Mouse (Mus musculus): Measurements from ENCODE around the gene Prss28.

The Prss28 gene

DNA sequence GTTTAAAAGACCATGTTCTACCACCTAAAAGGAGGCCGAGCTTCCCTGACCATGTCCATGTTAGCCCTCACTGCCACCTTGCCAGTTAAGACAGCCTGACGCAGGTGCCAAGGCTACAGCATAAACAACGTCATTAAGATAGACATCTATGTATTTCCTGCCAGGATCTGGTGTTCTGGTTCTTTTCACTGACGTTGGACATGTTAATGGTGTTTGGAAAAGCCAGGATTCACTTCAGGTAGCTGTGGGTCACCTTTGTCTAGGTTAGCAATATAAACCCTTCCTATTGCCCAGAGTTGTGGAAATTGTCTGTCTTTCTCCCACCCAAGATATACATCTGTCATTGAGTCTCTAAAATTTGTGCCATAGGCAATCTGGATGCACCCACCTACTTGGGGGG, at the start of gene Prss28:
Prss28 (plus strand) TSS at position 301 of the 400 bp plus-strand sequence.
- DNase-seq (ENCODE audit: low spot score), result no peak

DNA sequence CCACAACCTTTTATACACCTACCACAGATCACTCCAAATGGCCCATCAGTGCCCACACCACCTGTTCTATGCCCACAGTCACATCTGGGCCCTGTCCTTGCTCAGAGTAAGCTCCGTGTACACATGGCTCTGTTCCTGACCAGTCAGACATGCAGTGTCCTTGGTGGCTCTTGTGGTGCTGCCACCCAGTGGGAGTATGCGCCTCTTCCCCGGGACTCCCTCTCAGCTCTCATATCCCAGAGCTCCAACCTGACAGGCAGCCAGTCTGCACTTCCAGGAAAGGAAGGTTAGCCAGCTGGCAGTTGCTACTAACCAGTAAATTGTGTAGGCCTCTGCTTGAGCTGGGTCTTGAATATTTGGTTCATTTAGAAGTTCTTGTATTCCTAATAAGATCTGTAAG, 44.0 kb upstream of the Prss28 start:
- no peak for DNase-seq (ENCODE audit: low spot score)

DNA sequence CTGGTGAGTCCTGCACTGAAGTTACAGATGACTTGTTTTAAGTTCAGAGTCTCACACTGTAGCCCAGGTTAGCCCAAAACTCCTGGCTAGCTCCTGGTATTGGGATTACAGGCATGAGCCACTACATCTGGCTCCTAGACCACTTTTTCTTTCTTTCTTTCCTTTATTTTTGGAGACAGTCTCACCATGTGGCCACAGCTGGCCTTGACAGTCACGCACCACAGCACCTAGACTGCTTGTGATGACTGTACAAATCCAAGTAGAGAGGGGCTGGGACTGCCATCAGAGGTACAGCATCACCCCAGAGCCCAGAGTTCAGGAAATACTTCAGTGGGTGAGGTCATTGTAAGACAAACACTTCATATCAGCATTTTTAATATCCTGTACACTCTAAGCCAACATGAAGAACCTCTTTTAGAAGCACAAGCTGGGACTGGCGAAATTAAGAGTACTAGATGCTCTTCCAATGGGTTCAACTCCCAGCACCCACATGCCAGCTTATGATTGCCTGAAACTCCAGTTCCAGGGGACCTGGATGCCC, 37.6 kb upstream of the Prss28 start:
- no peak for DNase-seq (ENCODE audit: low spot score)

DNA sequence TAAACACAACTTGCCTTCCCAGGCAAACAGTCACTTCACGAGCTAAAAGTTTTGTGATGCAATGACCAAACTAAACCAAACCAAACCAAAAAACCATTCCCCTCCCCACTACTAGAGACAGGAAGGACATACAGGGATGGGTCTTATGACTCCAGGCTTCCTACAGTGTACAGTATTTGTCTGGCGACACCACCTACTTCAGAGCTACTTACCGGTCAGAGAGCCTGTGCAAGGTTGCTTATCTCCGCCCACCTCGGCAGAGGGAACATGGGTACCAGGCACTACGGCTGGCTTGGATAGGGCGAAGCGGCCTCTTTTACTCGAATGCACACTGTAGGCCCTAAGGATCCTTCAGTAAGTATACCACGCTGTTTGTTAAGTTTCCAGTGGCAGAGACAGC, 36.1 kb upstream of the Prss28 start:
- DNase-seq (ENCODE audit: low spot score), result no peak

DNA sequence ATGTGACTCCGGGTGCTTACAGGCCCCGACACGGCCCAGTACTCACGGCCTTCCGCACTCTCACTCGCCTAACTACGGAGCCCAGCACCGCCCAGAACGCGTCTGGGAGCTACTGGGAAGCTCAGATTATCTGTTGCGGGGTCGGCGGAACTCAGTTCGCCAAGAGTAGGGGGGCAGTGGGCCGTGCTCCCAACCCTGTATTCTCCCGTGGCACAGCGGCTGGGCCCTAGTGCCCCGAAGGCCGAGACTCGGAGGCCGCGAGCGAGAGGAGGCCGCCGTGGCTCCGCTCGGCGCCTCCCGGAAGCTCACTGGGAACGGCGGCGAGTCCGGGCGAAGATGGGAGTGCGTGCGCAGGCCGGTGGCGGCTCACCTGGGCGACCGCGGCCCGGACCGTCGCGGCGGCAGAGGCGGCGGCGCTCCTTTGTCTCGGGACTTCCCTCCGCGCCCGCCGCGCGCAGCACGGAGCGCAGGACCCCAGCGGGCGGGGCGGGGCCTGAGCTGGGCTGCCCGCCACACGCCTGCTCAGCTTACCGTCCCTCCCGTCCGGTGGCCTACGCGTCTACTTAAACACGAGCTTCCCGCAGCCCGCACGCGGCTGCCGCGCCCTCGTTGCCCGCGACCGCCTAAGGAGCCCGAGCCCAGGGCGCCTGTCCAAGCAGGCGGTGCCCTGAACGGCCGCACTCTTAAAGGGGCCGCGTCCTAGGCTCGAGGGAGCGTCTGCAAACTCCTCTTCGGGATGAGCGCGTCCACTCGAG, 35.3 kb upstream of the Prss28 start:
- peak; percentile 54 for DNase-seq (ENCODE audit: low spot score)

DNA sequence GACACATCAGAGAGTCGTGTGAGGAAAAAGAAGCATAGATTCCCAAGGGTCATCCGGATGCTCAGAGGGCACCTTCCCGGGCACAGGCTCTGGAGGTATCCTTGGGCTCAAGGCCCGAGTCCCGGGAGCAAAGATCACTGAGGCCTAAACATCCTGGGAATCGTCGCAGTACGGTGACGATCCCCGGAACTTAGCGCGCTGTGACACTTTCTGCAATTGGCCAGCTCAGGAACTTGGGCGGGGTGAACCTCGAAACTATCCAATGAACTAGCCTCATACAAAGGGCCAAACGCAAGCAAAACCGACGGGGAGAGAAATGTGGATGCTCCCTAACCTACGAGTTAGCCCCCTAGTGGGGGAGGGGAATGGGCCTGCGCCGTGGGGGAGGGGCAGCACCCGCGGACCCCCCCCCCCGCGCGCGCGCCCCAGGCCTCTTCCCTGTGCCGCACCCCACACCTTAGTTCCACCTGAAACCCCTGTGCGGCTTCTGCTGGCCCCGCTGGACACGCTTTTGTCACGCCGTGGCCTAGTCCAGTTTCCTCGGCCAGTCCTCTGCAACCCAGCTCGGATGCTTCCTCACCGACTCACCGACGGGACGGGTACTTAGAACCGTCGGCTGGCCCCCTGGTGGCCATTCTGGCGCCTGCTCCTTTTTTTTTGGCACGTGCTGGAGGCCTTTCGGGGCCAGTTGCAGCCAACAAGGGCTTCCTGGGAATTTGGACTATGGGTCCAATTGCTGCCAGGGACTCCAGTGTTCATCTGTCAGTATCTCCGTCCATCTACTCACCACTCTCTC, 34.5 kb upstream of the Prss28 start:
- peak; percentile 62 for DNase-seq (ENCODE audit: low spot score)

DNA sequence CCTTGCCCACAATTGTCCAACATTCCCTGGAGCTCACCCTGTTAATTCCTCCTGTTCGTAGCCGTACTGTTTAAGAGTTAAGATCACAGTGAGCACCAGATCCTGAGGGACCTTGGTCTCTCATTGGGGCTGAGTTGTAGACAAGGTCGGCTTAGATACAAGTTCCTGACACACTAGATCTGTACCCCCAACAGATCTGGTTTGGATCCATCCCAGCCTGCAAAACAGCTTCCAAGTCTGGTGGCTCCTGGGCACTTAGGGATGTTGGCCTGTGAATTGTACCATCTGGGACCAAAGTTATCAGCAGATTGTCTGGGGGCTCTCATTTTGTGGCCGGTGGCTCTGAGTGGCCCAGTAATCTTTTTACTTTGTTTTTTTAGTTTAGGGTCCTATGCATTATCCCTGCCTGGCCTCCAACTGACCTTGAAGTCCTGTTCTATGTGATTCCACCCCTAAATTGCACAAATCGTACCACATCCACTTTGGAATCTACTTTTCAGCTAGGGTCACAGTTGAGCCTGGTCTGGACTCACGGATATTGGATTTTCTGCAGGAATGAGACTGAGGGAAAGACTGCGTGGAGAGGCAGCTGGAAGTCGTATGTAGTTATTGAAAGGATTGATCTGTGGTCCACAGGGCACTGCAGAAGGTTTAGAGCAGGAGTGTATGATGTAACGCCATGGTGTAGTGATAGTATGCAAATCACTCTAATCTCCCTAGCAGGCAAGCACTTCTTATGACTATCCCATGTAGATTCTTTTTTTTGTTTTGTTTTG, 33.7 kb upstream of the Prss28 start, which contains the start of gene Ube2i:
Ube2i (minus strand) TSS at position 52 of the 776 bp plus-strand sequence.
- DNase-seq (ENCODE audit: low spot score), result no peak

DNA sequence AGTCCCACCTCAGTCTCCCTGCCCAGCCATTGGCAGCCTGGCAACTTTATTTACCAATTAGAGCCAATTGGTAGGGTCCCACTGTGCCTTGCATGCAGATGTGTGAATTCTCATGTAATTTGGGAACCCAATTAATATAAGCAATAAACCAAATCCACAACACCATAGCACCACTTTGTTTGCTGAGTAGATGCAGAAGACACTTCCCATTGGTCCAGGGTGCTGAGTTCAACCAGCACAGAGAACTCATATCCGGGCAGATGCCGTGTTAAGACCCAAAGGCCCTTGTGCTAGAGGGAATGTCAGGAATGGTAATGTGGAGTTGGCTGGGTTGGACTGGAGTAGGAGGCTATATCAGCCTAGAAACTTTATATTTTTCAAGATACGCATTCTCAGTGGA, 32.6 kb upstream of the Prss28 start:
- DNase-seq (ENCODE audit: low spot score), result no peak

DNA sequence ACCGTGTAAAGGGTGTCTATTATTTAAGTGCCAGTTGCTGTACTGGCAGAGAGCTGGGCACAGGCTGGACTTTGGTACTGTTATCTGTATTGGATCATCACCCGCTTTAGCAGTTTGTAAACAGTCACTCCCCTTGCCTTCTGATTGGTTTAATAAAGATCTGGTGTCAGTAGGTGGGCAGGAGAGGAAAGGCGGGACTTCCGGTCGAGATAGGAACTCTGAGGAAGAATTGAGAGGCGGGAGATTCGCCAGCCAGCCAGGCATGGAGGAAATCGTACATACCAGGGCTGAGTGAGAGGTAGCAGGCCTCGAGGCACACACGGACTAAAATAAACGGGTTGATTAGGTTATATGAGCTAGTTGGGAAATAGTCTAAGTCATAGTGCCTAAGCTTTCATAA, 26.3 kb upstream of the Prss28 start:
- DNase-seq (ENCODE audit: low spot score), result no peak

DNA sequence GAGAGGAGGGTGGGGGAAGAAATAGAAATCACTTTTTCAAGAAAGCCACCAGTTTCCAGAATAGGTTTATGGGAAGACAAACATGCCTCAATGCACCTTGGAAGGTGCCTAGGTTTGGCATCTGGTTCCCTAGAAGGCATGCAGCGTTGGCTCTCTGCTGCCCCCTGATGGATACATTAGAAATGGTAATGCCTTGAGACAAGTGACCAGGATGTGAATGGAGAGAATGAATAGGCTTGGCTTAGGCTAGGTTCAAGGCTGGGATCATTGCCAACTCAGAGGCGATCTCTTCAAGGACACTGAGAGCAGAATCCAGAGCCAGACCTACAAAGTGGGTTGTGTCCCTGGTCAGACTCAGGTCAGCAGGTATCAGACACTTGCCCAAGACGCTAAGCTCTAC, 23.4 kb upstream of the Prss28 start:
- DNase-seq (ENCODE audit: low spot score), result no peak

DNA sequence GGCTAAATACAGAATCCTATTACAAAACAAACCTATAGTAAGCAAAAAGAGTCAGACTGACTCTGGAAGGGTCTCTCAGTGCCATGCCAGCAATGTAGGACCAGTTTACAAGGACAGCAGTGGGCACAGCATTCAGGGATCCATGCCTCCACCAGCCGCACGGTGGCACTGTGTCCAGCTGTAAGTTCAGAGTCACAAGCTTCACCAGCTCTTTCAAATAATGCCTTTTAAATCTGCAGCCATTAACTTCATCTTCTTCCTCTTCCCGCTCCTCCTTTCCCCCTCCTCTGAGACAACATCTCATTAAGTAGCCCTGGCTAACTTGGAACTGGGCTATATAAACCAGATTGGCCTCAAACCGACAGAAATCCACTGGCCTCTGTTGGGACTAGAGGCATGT, 19.6 kb upstream of the Prss28 start:
- no peak for DNase-seq (ENCODE audit: low spot score)

DNA sequence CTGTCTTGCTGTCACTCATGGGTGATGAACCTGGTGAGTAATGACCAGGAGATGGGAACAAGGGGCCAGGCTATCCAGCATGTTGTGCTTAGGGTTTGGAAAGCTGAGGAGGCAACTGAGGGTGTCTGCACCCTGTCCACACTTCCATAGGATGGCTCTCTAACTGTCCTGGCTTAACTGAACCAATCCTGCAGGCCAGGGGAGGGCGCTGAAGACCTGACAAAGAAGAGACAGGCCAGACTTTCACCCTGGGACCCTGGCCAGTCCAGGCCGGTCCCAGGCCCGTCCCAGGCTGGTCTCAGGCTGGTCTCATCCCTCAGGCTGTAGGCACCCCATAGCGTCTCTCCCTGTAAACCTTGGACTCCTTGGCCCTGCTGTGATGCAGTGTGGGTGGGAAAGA, 18.0 kb upstream of the Prss28 start:
- DNase-seq (ENCODE audit: low spot score), result no peak

DNA sequence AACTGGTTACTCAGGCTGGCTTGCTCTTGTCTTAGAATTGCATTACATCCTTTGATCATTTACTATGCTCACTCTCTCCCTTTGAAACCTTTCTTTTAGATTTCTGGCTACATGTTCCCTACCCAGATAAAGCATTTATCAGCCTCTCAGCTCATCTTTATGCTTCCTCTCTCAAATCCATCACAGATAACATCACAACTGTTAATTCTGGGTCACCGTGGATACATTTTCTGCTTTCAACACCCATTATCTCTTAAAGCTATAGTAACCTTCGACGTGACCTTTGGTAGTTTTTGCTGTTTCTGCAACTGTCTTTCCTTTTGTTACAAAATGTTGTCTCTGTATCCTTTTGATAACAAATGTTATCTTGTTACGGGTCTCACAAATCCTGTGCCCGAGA, 15.0 kb upstream of the Prss28 start:
- no peak for DNase-seq (ENCODE audit: low spot score)

DNA sequence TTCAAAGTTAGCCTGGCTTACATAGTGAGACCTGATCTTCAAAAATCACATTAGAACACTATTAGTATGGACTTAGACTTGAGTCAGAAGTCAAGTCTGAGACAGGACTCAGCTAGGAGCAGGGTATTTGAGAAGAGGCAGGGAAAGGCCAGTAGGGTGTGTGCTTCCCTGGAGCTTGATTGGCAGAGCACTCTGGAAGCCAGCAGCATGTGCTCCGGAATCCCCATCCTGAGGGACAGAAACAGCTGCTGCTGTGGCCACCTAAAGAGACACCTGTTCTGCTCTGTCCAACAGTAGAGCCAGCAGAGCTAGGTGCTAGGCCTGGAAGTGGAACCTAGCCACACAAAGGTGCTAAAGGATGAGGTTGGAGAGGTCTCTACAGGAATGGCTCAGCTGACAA, 14.3 kb upstream of the Prss28 start:
- DNase-seq (ENCODE audit: low spot score), result no peak

DNA sequence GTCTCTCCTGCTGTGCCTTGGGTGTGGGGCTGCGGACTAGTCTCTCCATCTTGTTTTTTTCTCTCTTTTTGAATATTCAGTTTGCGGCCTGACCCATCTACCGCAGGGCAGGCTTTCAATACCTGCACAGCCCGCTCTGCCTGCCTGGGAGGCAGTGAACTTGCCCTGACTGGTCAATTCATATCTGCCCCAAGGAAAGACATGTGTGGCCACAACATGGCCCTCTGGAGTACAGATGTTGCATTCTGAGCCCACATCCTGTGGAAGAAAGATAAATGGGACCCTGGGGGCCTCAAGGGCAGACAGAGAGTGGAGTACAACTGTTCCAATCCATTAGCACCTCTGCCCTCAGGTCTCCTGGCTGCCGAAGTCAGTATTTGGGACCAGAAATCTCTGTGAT, 10.4 kb upstream of the Prss28 start, which contains the start of gene Prss34:
Prss34 (plus strand) TSS at position 301 of the 400 bp plus-strand sequence.
- no peak for DNase-seq (ENCODE audit: low spot score)

DNA sequence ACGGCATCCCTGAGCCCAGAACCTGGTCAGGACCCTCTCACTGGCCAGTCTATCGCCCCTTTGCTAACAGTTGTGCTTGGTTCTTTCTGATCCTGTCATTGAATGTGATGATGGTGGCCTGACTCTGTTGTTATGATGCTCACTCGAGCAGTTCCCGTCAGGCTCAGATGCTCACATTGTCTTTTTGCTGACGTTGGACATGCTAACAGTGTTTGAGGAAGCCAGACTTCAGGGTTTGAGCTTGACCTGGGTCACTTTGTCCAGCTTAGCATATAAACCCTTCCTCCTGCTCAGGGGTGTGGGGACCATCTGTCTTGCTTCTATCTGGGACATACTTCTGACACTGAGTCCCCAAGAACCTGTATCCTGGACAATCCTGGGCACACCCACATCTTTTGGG, 9.9 kb downstream of the Prss28 start, which contains the start of gene Prss29:
Prss29 (plus strand) TSS at position 301 of the 400 bp plus-strand sequence.
- no peak for DNase-seq (ENCODE audit: low spot score)

DNA sequence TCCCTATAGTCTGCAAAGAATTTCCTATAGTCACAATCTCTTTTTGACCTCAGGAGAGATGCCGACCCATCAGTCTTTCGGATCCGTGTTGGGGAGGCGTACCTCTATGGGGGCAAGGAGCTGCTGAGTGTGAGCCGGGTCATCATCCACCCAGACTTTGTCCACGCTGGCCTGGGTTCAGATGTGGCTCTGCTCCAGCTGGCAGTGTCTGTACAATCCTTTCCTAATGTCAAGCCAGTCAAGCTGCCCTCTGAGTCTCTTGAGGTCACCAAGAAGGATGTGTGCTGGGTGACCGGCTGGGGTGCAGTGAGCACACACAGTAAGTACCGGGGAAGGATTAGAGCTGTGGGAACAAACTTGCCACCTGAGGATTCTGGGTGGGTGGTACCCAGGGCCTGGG, 12.4 kb downstream of the Prss28 start:
- no peak for DNase-seq (ENCODE audit: low spot score)

DNA sequence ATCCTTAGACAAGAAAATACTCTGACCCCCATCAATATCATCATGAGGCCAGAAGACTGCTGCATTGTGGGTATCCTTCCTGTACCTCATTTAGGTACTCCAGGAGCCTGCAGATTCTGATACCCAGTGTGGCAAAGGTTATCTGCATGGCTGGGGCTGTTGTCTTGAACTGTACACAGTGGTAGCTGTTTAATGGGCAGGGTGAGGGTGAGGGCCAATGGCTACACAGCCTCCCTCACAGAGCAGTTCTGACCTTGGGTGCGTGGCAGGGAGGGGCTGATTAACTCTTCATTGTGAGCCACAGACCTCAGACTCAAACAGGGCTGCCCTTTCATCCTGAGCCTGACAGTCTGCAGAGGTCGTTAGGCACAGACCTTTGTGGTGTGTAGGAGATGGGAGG, 14.5 kb downstream of the Prss28 start:
- no peak for DNase-seq (ENCODE audit: low spot score)

DNA sequence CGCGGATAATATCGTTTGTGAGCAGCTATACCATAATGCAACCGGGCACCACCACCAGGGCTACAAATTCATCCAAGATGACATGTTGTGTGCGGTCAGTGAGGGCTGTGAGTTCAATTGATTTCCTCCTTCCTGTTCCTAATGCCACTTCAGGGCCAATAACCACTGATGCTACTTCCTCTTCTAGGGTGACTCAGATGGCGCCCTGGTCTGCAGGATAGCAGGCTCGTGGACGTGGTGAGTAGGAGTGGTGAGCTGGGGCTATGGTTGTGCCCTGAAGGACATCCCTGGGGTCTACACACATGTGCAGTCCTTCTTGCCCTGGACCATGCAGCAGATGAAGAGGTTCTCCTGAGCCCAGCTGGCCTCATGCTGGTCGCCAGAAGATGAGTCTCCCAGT, 23.9 kb downstream of the Prss28 start:
- DNase-seq (ENCODE audit: low spot score), result no peak

DNA sequence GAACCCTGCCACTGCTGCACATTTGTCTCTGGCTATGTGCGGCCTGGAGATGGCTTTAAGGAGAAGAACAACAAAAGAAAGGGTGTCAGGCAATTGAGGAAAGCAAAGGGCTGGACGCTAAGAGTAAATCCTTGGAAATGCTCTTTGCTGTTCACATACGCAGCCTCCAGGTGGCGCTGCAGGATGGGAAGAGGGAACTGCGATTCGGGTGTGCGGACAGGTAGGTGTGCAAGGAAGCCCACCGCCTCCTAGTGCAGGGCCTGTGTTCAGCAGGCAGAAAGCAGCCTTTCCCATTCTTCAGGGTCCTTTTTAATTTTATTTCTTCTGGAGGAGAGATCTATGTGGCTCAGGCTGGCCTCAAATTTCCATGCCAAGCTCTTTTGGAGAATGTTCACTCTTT, 25.5 kb downstream of the Prss28 start:
- DNase-seq (ENCODE audit: low spot score), result no peak

DNA sequence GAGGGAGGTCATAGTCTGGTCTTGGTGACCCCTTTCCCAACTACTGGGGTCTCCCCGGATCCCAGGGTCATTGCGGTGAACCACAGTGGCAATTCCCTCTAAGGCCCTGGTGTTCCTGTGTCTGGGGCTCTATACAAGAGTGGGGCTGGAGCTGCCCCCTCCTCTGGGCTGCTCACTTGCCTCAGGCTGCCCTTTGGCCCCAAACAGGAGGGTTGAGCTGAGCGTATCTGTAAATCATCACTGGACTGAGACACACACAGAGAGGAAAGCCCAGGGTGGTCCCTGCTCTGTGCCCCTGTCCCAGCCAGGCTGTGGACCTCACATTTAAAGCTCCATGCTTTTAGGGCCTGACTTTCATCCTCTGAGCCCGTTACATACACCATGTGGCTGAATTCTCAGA, 29.8 kb downstream of the Prss28 start:
- no peak for DNase-seq (ENCODE audit: low spot score)

DNA sequence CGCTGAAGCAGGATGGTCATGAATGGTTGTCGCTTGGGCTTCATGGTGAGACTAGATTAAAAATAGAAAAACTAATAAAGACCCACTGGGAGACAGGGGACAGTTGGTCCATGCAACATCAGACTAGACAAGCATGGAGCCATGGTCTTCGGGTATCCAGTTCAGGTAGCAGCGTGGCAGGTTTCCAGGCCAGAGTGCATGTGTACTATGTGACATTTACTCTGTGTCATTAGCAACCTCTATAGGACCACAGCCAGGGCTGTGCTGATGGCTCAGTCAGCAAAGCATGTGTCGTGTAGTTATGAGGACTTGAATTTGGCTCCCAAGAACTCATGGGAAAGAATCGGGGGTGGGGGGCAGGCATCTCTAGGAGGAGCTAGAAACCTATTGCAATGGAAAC, 31.6 kb downstream of the Prss28 start:
- no peak for DNase-seq (ENCODE audit: low spot score)

Measured in urinary bladder, postnatal 10 days (tissue).